Mouse (Mus musculus) thymus, adult 2 months (tissue): ENCODE measurements at regions not wholly inside any gene's neighbourhood (a gene's known extent, or its start where the extent isn't known, plus 50 kb on each side); places are given as distances from the start of the nearest gene placed in this dataset.

Experiments used
- CTCF ChIP-seq: fragments of 200-500 bp; IDR thresholded peaks from 2 replicates; pipeline ENCODE4 v1.5.1; 2012; ENCODE audit warnings: mild to moderate bottlenecking, control low read depth, low read length, moderate library complexity, borderline replicate concordance; ENCODE audit not compliant: control insufficient read depth, poor library complexity, insufficient read depth; ENCODE audit errors: extremely low read depth
- POLR2A ChIP-seq: fragments of 200-500 bp; IDR thresholded peaks from 2 replicates; pipeline ENCODE4 v1.6.1; 2012; ENCODE audit warnings: mild to moderate bottlenecking, low read length, control low read depth, moderate library complexity; ENCODE audit not compliant: control insufficient read depth, poor library complexity, insufficient read depth; ENCODE audit errors: extremely low read depth

DNA sequence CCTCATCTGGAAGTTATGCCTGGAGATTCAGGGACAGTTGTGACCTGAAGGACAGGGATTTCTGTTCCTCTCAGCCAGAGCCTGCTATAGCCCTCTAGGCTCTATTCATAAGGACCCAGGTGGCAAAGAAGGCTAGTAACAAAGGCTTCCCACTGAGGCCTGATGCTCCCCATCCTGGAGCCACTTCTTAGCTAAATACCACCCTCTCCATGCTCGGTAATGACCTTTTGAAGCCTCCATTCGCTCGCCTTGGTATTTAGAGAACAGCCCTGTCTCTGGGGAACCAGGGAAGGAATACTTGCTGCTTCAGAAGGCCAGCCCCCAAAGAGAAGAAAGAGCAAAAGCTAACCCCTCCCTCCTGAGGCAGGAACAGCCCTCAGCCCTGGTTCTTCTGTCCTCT is 238.3 kb upstream of the Csf3r start:
- TF ChIP-seq POLR2A (no peak), CTCF (no peak)
